9 mouse cellular contexts compared by ENCODE assay signal in the genomic region with DNA sequence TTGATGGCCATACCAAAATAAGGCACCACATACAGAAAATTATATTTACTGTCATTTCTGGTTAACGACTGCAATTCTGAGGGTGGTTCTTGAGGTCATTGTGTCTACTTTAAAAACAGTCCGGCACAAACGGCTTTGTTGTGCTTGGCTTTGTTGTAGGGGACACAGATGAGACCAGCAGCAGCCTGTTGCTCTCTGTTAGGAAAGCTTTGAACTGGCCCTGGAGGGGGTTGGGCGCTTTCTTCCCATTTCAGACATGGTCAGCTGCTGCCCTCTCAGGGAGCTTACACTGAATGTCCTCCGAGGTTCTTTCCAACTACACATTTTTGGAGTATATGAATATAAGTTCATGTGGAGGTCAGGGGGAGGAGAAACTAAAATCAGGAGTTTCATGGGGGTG.
DNase-seq lines count a peak whose midpoint lies in the region; ATAC-seq lines count a peak whose summit lies in the region.
"Had no signal": no experiment of that assay in that cellular context is flagged by ENCODE, and none has a peak within 500 bp of the region (broad histone marks: within the 10 kb centered on the region; RNA-seq: fewer than 3 reads in every experiment).

No protein-coding gene starts in this region.

- H3K9me3 ChIP-seq in limb, embryonic 13.5 days = no peaks in the 10 kb centered on the region
- H3K9me3 ChIP-seq: neural tube, embryonic 12.5 days had no signal

- no peak overlapping the region for H3K4me3 ChIP-seq in limb, embryonic 13.5 days
- H3K4me3 ChIP-seq: neural tube, embryonic 12.5 days had no signal

- peak; percentile 36 to 64 for DNase-seq in adrenal gland, adult (ENCODE audit: inconsistent age in 2 of 2, low spot score in 1 of 2)
- DNase-seq in adrenal gland, adult 18-20 months (ENCODE audit: low spot score in 2 of 2) = no peak
- DNase-seq in right cerebral cortex, adult 2 months (ENCODE audit: low spot score in 2 of 2) = peak; percentile 23 to 36
- DNase-seq in right cerebral cortex, postnatal 36 days (ENCODE audit: low spot score in 2 of 2) = no peak
- DNase-seq in heart, postnatal 25 days (ENCODE audit: low spot score) = peak; percentile 19
- DNase-seq in skeletal muscle tissue, adult 2 months (ENCODE audit: low read depth, low spot score) = peak; percentile 20
- DNase-seq in thymus, postnatal 4 days = no peak

- ATAC-seq in limb, embryonic 13.5 days (ENCODE audit: low FRiP score, low read depth) = peak; percentile 57; the same call in 1 of the 2 replicates

- intact Hi-C loops in heart, postnatal 25 days (cut with DNase I) = no loop called here

- no peak overlapping the region for H3K4me2 ChIP-seq in limb, embryonic 13.5 days (replicated peaks)
- H3K4me2 ChIP-seq: neural tube, embryonic 12.5 days had no signal

- peaks cover 45% of the 10 kb centered on the region for H3K4me1 ChIP-seq in limb, embryonic 13.5 days

- no peak overlapping the region for H3K9ac ChIP-seq in limb, embryonic 13.5 days
- H3K9ac ChIP-seq: neural tube, embryonic 12.5 days had no signal

- no peaks in the 10 kb centered on the region for H3K27me3 ChIP-seq in limb, embryonic 13.5 days
- H3K27me3 ChIP-seq: neural tube, embryonic 12.5 days had no signal

- H3K27ac ChIP-seq in limb, embryonic 13.5 days = peak overlapping the region; percentile 67; the same call in 1 of the 2 replicates
- H3K27ac ChIP-seq: neural tube, embryonic 12.5 days had no signal

- no peaks in the 10 kb centered on the region for H3K36me3 ChIP-seq in limb, embryonic 13.5 days
- H3K36me3 ChIP-seq: neural tube, embryonic 12.5 days had no signal

- WGBS in limb, embryonic 13.5 days = 21% methylated on average over 5 of the region's 5 CpGs

Comparison
In these comparisons a context has a peak if more than half of its experiments do, and no peak if none do; other contexts are left out.
1. DNase-seq: peak in adrenal gland, adult (2 of 2), right cerebral cortex, adult 2 months (2 of 2), heart, postnatal 25 days (single experiment) and skeletal muscle tissue, adult 2 months (single experiment); none in adrenal gland, adult 18-20 months (0 of 2), right cerebral cortex, postnatal 36 days (0 of 2) and thymus, postnatal 4 days (single experiment).